Mouse (Mus musculus): ENCODE measurements around the gene Cpt1a. TPM values are rescaled to one million over a fixed set of nuclear protein-coding genes. Genes with fewer than 3 reads are reported as not detected.

The Cpt1a gene
- polyA plus RNA-seq, 1 experiment from 2014 or later = 14.5 TPM

DNA sequence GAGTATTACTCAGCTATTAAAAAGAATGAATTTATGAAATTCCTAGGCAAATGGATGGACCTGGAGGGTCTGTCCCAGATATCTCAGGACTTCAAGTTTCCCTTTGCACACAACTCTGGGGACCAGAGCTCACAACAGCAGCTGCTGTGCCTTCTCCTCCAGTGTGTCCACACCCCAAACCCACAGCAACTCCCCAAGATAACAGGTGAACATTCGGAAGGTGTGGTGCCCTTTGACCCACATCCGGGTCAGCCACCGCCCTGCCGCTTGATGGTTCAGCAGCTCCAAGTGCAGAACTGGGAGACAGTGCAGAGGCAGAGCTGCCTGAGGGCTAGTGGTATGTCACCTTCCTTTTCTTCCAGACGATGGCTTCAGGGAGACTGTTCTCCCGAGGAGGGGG, 26.9 kb upstream of the Cpt1a start:
- DNase-seq (ENCODE audit: low spot score) = no peak
- no peak overlapping the region for H3K9ac ChIP-seq (ENCODE audit: low read length)
- 92% methylated on average over 6 of the region's 6 CpGs for WGBS
- no peak overlapping the region for H3K4me2 ChIP-seq (ENCODE audit: low read length)
- H3K36me3 ChIP-seq (ENCODE audit: control insufficient read depth, insufficient read depth, low read length) = peaks cover 14% of the 10 kb centered on the region
- H3K27me3 ChIP-seq (replicated peaks; ENCODE audit: control insufficient read depth, insufficient read depth, low read length) = no peaks in the 10 kb centered on the region
- no peaks in the 10 kb centered on the region for H3K9me3 ChIP-seq (replicated peaks; ENCODE audit: control insufficient read depth, low read length)
- H3K4me3 ChIP-seq (ENCODE audit: low read depth, low read length) = no peak overlapping the region
- no peak overlapping the region for H3K27ac ChIP-seq (ENCODE audit: low read depth, low read length)
- no peak for ATAC-seq
- no peaks in the 10 kb centered on the region for H3K4me1 ChIP-seq (ENCODE audit: control insufficient read depth, insufficient read depth, low read length)

DNA sequence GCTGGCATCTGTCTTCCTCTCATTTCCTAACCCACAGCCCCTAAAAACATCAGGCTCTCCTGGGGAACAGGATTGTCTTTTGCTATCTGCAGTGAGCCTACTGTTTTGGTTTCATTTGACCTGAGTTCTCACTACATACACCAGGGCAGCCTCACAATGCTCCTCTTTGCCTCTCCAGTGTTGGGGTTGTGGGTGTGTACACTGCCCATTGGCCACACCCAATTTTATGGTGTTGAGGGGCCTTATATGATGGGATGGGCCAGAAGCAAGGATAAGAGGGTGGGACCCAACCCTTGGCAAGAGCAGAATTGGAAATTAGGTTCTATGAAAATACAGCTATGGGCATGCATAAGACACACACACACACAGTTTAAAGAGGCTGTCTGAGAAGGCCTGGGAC, 25.1 kb upstream of the Cpt1a start:
- no peak overlapping the region for H3K27ac ChIP-seq (ENCODE audit: low read depth, low read length)
- H3K9ac ChIP-seq (ENCODE audit: low read length) = no peak overlapping the region
- H3K4me1 ChIP-seq (ENCODE audit: control insufficient read depth, insufficient read depth, low read length) = no peaks in the 10 kb centered on the region
- no peak overlapping the region for H3K4me2 ChIP-seq (ENCODE audit: low read length)
- ATAC-seq (no peak), DNase-seq (ENCODE audit: low spot score) (no peak)
- no peaks in the 10 kb centered on the region for H3K9me3 ChIP-seq (replicated peaks; ENCODE audit: control insufficient read depth, low read length)
- H3K36me3 ChIP-seq (ENCODE audit: control insufficient read depth, insufficient read depth, low read length) = 0 out of 2 replicates have a peak, but pooled peaks cover 3% of the 10 kb centered on the region
- no peaks in the 10 kb centered on the region for H3K27me3 ChIP-seq (replicated peaks; ENCODE audit: control insufficient read depth, insufficient read depth, low read length)
- no peak overlapping the region for H3K4me3 ChIP-seq (ENCODE audit: low read depth, low read length)

DNA sequence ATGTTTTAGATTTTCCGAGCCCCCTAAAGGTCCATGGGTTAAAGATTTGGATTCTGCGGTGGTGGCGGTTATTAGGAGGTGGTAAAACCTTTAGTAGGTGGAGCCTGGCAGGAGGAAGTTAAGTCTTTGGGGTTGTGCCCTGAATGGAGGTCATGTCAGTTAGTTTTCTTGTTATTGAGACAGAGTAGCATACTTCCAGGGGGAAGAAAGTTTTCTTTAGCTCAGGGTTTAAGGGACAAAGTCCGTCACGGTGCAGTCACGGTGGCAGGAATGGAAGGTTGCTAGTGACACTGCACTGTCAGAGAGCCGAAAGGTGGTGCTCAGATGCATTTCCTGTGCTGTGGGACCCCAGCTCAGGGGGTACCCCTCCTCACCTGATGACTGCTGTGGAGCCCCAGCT, 24.4 kb upstream of the Cpt1a start:
- H3K36me3 ChIP-seq (ENCODE audit: control insufficient read depth, insufficient read depth, low read length) = no peaks in the 10 kb centered on the region
- no peak overlapping the region for H3K9ac ChIP-seq (ENCODE audit: low read length)
- no peak overlapping the region for H3K27ac ChIP-seq (ENCODE audit: low read depth, low read length)
- H3K4me2 ChIP-seq (ENCODE audit: low read length) = no peak overlapping the region
- ATAC-seq = no peak
- no peaks in the 10 kb centered on the region for H3K9me3 ChIP-seq (replicated peaks; ENCODE audit: control insufficient read depth, low read length)
- no peak for DNase-seq (ENCODE audit: low spot score)
- H3K4me3 ChIP-seq (ENCODE audit: low read depth, low read length) = no peak overlapping the region
- WGBS = 87% methylated on average over 7 of the region's 7 CpGs
- H3K27me3 ChIP-seq (replicated peaks; ENCODE audit: control insufficient read depth, insufficient read depth, low read length) = no peaks in the 10 kb centered on the region
- H3K4me1 ChIP-seq (ENCODE audit: control insufficient read depth, insufficient read depth, low read length) = no peaks in the 10 kb centered on the region

DNA sequence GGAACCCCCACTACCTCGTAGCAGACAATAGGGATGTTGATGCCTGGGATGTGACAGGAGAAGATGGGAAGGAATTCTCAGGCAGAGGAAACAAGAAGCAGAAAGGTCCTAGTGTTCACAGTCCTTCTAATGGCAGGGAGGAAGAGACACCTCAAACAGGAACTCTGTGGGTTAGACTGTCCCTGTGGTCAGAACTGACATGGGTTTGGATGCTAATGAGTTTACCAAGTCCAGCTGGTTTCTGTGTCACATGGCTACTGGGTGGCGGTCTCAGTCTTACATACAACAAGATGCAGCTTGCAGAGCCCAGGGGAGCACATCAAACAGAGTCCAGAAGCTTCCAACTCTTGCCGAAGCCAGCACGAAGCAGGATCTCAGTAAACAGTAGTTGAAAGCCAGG, 18.1 kb upstream of the Cpt1a start:
- no peak overlapping the region for H3K4me2 ChIP-seq (ENCODE audit: low read length)
- DNase-seq (ENCODE audit: low spot score) = no peak
- no peak overlapping the region for H3K9ac ChIP-seq (ENCODE audit: low read length)
- no peak overlapping the region for H3K4me3 ChIP-seq (ENCODE audit: low read depth, low read length)
- no peak overlapping the region for H3K27ac ChIP-seq (ENCODE audit: low read depth, low read length)
- H3K36me3 ChIP-seq (ENCODE audit: control insufficient read depth, insufficient read depth, low read length) = no peaks in the 10 kb centered on the region
- H3K27me3 ChIP-seq (replicated peaks; ENCODE audit: control insufficient read depth, insufficient read depth, low read length) = no peaks in the 10 kb centered on the region
- no peak for ATAC-seq
- no peaks in the 10 kb centered on the region for H3K4me1 ChIP-seq (ENCODE audit: control insufficient read depth, insufficient read depth, low read length)
- WGBS = 80% methylated on average over 4 of the region's 4 CpGs
- no peaks in the 10 kb centered on the region for H3K9me3 ChIP-seq (replicated peaks; ENCODE audit: control insufficient read depth, low read length)

DNA sequence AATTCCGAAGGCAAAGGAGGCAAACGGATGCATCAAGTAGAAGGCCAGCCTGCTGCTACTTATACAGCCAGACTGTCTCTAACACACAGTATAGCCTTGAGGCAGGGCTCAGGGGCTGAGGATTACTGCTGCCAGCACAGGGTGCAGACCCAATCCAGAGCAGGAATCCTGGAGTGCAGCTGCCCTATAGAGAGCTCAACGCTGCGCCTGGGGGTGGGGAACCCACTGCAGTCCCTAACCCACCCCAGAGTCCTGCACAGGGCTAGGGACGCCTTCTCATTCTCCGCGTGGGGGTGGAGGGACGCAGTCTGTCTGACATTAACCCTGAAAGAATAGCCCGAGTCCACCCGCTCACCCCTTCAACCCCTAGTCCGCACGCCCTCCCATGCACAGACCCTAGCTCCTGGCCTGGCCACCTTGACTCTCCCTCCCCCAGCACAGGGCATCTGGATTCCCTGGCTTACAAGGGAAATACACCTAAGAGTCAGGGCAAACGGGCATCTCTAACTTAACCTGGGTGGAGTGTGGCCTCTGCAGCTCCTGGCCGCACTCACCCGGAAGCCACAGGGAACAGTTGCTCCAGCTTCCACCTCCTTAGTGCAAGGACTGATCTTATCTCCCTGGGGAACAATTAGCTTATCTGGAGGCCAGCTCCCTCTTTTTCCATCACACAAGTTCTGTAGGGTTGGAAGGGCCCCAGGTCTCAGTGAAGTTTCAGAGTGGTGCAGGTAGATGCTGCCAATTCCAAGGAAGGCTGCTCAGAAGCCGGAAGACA, 14.8 kb upstream of the Cpt1a start:
- Histone ChIP-seq H3K4me2 (ENCODE audit: low read length) (no peak overlapping the region), H3K27ac (ENCODE audit: low read depth, low read length) (no peak overlapping the region), H3K27me3 (replicated peaks; ENCODE audit: control insufficient read depth, insufficient read depth, low read length) (no peaks in the 10 kb centered on the region), H3K36me3 (ENCODE audit: control insufficient read depth, insufficient read depth, low read length) (no peaks in the 10 kb centered on the region), H3K4me3 (ENCODE audit: low read depth, low read length) (no peak overlapping the region), H3K4me1 (ENCODE audit: control insufficient read depth, insufficient read depth, low read length) (no peaks in the 10 kb centered on the region), H3K9me3 (replicated peaks; ENCODE audit: control insufficient read depth, low read length) (no peaks in the 10 kb centered on the region), H3K9ac (ENCODE audit: low read length) (no peak overlapping the region)
- ATAC-seq (no peak), DNase-seq (ENCODE audit: low spot score) (no peak)
- 47% methylated on average over 16 of the region's 16 CpGs for WGBS

DNA sequence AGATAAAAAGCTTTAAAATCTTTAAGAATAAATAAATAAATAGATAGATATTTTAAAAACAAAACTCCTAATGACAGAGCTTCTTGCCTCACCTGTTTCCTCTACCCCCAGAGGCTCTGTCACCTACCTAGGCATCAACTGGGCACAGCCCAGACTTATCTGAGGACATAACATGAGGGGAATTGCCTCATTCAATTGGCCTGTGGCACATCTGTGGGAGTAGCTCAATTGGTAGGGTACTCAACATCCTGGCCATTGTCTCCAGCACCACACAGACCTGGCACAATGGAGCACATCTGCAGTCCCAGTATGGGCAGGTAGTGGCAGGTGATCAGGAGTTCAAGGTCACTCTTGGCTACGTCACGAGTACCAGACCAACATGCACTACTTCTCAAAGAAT, 2.8 kb upstream of the Cpt1a start:
- Histone ChIP-seq H3K9ac (ENCODE audit: low read length) (no peak overlapping the region), H3K4me2 (ENCODE audit: low read length) (no peak overlapping the region), H3K4me3 (ENCODE audit: low read depth, low read length) (no peak overlapping the region), H3K27me3 (replicated peaks; ENCODE audit: control insufficient read depth, insufficient read depth, low read length) (peaks cover 25% of the 10 kb centered on the region), H3K36me3 (ENCODE audit: control insufficient read depth, insufficient read depth, low read length) (no peaks in the 10 kb centered on the region), H3K27ac (ENCODE audit: low read depth, low read length) (no peak overlapping the region), H3K4me1 (ENCODE audit: control insufficient read depth, insufficient read depth, low read length) (peaks cover 9% of the 10 kb centered on the region), H3K9me3 (replicated peaks; ENCODE audit: control insufficient read depth, low read length) (no peaks in the 10 kb centered on the region)
- no peak for DNase-seq (ENCODE audit: low spot score)
- ATAC-seq = no peak
- WGBS = 89% methylated on average over 2 of the region's 2 CpGs

DNA sequence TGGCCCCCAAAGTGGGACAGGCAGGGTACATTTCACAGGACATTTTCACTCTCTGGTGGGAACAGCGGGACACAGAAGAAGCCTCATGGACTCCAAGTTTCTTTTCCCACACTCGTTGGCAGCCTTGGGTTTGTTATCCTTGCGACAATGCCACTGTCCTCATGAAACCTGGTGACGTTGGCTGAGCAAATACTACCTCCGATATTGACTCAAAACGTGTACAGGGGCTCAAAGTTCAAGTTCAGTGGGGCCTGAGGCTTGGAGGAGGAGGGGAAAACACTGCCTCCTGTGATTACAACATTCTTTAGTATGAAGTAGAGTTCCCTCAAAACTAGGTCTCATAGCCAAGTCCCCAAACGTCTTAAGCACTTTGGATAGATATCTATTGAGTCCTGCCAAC, 2.0 kb upstream of the Cpt1a start:
- no peak overlapping the region for H3K4me3 ChIP-seq (ENCODE audit: low read depth, low read length)
- H3K4me2 ChIP-seq (ENCODE audit: low read length) = no peak overlapping the region
- ATAC-seq = no peak
- WGBS = 84% methylated on average over 7 of the region's 7 CpGs
- H3K9ac ChIP-seq (ENCODE audit: low read length) = no peak overlapping the region
- no peak overlapping the region for H3K27ac ChIP-seq (ENCODE audit: low read depth, low read length)
- peaks cover 25% of the 10 kb centered on the region for H3K27me3 ChIP-seq (replicated peaks; ENCODE audit: control insufficient read depth, insufficient read depth, low read length)
- no peaks in the 10 kb centered on the region for H3K36me3 ChIP-seq (ENCODE audit: control insufficient read depth, insufficient read depth, low read length)
- H3K9me3 ChIP-seq (replicated peaks; ENCODE audit: control insufficient read depth, low read length) = no peaks in the 10 kb centered on the region
- peaks cover 11% of the 10 kb centered on the region for H3K4me1 ChIP-seq (ENCODE audit: control insufficient read depth, insufficient read depth, low read length)
- no peak for DNase-seq (ENCODE audit: low spot score)

DNA sequence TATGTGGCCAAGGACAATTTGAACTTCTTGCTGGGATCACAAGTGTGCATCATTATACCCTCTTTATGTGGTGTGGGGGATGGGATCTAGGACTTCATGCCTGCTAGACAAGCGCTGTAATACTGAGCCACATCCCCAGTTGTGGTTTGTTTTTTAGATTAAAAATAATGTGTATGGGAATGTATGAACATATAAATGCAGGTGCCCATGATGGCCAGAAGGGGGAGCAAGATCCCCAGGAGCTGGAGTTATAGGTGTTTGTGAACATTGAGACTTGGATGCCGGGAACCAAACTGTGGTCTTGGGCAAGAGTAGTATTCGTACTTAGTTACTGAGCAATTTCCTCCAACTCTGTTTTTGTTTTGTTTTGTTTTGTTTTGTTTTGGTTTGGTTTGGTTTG, 1.3 kb upstream of the Cpt1a start:
- H3K4me1 ChIP-seq (ENCODE audit: control insufficient read depth, insufficient read depth, low read length) = peaks cover 13% of the 10 kb centered on the region
- H3K27ac ChIP-seq (ENCODE audit: low read depth, low read length) = no peak overlapping the region
- no peak overlapping the region for H3K4me2 ChIP-seq (ENCODE audit: low read length)
- H3K36me3 ChIP-seq (ENCODE audit: control insufficient read depth, insufficient read depth, low read length) = no peaks in the 10 kb centered on the region
- no peak overlapping the region for H3K4me3 ChIP-seq (ENCODE audit: low read depth, low read length)
- no peak overlapping the region for H3K9ac ChIP-seq (ENCODE audit: low read length)
- WGBS = 80% methylated on average over 3 of the region's 3 CpGs
- ATAC-seq (no peak), DNase-seq (ENCODE audit: low spot score) (no peak)
- H3K9me3 ChIP-seq (replicated peaks; ENCODE audit: control insufficient read depth, low read length) = no peaks in the 10 kb centered on the region
- H3K27me3 ChIP-seq (replicated peaks; ENCODE audit: control insufficient read depth, insufficient read depth, low read length) = peaks cover 25% of the 10 kb centered on the region

DNA sequence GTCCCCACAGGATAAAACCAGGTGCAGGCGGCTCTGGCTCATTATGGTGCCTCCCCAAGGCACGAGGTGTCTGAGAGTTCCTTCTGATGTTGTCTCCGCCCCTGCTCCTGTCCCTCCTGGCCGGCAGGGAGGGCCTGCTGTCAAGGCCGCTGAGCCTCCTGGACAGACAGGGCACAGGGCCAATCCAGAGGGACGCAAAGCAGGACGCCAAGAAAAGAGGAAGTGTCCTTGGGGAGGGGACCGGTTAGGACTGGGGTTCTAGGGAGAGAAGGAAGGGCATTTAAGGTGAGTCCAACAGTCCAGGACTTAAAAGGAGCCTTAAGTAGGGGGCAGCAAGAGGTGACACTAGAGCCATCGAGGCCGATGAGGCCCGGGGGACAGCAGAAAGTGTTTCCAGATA, 517 bp upstream of the Cpt1a start:
- Histone ChIP-seq H3K36me3 (ENCODE audit: control insufficient read depth, insufficient read depth, low read length) (no peaks in the 10 kb centered on the region), H3K4me3 (ENCODE audit: low read depth, low read length) (no peak overlapping the region), H3K9me3 (replicated peaks; ENCODE audit: control insufficient read depth, low read length) (no peaks in the 10 kb centered on the region), H3K27me3 (replicated peaks; ENCODE audit: control insufficient read depth, insufficient read depth, low read length) (peaks cover 25% of the 10 kb centered on the region), H3K4me2 (ENCODE audit: low read length) (no peak overlapping the region), H3K9ac (ENCODE audit: low read length) (no peak overlapping the region), H3K4me1 (ENCODE audit: control insufficient read depth, insufficient read depth, low read length) (peaks cover 20% of the 10 kb centered on the region), H3K27ac (ENCODE audit: low read depth, low read length) (no peak overlapping the region)
- ATAC-seq = no peak
- peak; percentile 7 for DNase-seq (ENCODE audit: low spot score)
- WGBS = 13% methylated on average over 11 of the region's 11 CpGs
